Mouse (Mus musculus): ENCODE measurements around the gene Gm28539.
"Not testable (repeated sequence)": the region's sequence is repeated elsewhere in the genome, so short reads cannot be mapped to it uniquely, and the experiment has no call there.

Gene Gm28539

DNA sequence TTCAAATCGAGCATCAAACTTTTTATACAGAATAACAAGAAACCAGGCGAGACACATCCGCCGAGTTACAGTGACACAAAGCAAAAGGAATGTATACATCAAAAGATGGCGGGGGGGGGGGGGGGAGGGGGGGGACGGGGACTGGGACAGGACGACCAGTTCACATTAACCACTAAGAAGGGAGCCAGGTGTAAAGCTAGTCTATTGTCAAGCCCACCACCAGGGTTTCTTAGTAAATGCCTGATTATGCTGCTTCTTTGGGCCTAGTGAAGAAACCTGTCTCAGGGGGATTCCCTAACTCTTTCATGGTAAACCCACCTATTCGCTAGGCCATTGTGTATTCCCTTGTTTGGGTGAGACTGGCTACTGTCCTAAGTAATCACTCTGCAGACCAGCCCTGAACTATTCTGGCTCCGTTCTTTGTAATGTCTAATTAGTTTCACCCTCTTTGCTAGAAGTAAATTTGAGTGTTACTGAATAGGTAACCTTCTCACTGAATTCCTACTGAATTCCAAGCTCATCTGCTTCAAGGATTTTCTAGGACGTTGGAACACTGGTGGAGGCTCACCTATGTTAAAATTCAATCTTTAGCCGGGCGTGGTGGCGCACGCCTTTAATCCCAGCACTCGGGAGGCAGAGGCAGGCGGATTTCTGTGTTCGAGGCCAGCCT, 13.3 kb downstream of the Gm28539 start:
- not testable (repeated sequence) for DNase-seq (ENCODE audit: extremely low spot score, low spot score)

DNA sequence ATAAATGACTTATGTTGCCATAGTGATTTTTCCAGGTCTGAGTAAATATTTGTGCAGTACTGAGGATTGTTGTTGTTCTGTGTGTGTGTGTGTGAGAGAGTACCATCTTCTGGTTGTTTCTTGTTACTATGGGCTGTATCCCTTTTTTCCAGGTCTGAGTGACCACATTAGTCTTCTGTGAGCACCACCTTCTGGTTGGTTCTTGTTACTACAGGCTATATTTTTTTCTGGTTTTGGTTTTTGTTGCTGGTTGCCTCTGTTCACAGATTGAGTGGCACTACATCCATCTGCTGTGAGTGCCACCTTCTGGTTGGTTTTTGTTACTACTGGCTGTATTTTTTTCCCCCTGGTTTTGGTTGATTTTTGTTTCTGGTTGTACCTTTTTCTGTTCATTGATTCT, 22.2 kb downstream of the Gm28539 start:
- no peak for DNase-seq (ENCODE audit: extremely low spot score, low spot score)

DNA sequence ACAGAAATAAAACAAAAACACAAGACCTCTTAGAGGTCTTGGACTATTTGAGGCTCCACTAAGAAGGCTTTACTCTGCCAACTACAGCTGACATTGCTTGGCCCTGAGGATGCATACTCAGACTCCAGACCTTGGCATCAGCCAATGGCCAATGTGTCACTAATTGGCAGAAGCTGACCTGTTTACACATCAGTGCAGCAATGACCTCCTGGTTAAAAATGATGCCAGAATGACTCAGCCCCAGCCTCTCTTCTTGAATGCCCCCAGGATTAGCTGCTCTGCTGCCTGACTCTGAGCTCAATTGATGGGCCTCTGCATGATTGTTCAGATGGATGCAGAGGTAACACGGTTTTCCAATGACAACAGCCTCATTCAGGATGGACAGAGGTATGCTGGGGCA, 23.8 kb downstream of the Gm28539 start:
- no peak for DNase-seq (ENCODE audit: extremely low spot score, low spot score)

DNA sequence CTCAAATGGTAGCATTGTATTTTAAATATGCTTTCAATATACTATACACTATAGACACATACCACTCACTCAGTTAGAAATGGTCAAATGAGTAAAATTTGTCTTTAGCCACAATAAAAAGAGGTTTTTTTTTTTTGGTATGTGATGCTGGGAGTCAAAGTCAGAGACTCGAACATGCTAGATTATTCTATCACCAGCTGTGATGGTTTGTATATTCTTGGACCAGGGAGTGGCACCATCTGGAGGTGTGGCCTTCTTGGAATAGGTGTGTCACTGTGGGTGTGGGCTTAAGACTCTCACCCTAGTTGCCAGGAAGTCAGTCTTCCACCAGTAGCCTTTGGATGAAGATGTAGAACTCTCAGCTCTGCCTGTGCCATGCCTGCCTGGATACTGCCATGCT, 34.1 kb downstream of the Gm28539 start:
- DNase-seq (ENCODE audit: extremely low spot score, low spot score), result not testable (repeated sequence)

DNA sequence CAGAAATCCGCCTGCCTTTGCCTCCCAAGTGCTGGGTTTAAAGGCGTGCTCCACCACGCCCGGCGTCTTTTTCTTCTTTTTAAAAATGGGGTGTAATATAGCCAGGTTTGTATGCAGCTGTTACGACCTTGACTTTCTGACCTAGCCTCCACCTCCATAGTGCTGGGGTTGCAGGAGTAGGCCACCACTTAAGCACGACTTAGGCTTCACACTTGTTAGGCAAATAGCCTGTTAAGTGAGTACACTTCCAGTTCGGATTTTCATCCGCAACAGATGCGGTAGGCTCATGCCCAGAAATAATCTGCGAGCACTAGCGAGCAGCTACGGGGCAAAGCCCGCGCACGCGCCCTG, 39.7 kb downstream of the Gm28539 start:
- DNase-seq (ENCODE audit: extremely low spot score, low spot score), result no peak

DNA sequence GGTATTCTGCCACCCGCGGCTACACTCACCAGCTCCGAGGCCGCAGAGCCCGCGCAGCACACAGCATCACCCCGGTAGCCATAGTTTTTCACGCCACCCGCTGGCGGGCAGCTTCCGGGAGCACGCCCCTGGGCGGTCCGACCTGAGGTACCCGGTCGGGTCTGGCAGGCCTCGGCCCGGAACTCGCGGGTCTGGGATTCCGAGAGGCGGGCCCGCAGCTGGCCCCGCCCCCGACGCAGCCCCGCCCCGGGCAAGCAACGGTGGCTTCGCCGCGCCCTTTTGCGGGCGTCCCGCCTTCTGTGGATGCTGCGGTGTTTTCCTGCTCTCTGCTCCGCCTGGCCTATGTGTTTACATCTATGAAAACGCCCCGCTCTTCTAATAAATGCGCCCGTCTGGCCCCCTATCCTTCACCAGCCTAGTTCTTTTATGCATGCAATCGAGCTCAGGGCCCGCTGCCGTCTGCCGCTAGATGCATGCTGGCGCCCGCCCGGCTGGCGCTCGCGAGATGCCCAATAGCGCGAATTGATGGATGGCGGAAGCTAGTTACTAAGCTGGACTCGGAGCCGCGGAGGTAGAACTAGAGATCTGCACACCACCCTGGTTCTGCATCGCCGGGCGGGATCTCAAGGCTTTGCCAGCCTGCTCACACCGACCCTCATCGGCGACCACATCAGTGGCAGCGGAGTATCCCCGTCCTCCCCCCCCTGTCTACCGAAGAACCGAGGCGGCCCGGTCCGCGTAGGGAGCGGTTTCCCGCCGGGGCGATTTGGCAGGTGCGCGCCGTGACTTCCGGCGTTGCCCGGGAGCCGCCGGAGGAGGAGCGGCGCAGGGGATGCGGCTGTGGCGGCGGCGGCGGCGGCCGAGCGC, 40.3 kb downstream of the Gm28539 start, which contains the start of the genes Mrpl40 and Hira:
Gene Mrpl40 (minus strand): TSS at position 421 of the 867 bp plus-strand sequence.
Gene Hira (plus strand): TSS at position 596 of the 867 bp plus-strand sequence.
- DNase-seq (ENCODE audit: extremely low spot score, low spot score), result peak; percentile 95

DNA sequence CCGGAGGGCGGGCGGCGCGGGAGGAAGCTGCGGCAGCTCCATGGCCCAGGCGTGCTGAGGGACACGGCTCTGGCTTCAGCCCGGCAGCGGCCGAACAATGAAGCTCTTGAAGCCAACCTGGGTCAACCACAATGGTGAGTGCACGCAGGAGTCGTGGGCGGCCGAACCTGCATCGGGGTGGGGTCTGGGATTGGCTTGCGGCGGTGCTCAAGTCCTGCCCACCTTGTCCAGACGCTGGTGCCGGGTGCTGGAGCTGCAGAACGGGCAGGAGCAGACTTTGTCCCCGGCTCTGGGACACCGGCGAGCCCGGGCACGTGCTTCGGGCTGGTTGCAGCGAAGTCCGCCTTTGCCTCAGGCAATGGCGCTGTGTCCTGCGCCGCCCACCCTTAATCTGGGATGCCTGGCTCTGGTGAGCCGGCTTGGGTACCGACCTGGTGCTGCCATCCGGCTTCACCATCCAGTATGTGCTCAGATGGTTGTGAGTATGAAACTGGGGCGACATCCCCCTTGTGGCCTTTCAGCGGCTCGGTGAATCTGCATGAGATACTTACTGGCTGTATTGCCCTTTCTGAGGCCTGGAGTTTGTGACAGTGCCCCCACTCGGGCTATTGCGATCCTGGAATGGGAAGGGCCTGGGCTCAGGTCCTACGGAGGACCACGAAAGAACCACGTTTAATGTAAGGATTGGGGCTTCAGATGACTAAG, 41.2 kb downstream of the Gm28539 start:
- DNase-seq (ENCODE audit: extremely low spot score, low spot score), result peak; percentile 79

DNA sequence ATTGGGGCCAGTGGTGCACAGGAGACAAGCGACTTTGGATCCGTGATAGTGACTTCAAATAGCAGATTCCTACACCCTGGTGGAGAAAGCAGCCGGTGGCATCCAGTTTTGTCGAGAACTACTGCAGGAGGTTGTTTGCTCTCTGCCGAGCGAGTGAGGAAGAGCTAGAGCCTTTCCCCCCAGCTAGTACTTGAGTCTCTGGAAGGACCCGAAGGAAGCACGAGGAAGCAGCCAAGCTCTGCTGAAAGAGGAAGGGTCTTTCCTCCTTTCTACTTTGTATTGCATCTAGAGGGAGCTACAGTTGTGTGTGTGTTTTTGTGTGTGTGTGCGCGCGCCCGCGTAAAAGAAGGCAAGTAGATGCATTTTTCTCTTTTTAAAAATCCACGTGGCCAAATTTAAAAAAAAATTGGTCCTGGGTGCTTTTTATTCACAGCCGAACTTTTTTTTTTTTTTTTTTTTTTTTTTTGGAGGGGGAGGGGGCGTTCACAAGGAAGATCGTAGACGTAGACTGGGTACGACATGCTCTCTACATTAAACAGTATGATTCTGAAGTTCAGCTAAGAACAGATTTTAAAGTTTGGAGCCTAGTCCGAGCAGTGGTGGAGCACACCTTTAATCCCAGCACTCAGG, 41.8 kb downstream of the Gm28539 start:
- no peak for DNase-seq (ENCODE audit: extremely low spot score, low spot score)

DNA sequence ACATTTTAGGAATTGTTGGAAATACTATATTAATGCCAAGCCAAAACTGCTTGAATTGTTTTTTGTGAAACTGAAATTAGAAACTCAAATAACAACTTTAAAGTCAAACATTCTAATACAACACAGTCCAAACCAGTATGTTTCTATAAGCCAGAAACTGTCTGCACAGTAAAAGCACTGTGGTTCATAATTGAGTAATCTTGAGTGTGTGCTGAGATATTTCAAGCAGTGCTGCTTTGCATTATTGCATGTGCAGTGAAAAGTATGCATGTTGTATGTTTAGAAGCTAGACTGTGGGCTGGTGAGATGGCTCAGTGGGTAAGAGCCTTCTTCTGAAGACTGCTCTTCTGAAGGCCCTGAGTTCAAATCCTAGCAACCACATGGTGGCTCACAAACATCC, 47.7 kb downstream of the Gm28539 start:
- DNase-seq (ENCODE audit: extremely low spot score, low spot score), result no peak

DNA sequence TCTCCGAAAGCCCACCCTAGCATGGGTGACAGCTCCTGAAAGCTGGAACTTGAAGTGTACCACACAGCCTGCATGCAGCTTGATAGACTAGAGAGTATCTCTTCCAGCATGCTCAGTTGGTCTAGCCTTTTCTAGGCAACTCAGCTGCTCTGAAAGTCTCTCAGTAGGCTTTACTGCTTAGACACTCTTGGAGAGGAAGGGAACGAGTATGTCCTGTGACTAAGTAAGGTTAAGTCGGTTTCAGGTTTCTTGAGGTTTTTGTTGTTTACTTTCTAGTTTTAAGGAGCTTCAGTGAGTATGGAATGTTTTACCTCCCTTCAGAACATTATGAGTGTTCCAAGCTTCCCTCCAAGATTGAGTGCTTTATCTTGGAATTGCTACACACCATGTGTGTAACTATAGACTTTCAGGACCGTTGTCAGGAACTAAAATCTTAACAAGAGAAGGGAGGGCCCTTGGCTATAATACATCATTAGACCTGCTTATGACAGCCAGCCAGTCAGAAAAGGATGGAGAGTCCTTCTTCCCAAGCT, 57.5 kb downstream of the Gm28539 start:
- DNase-seq (ENCODE audit: extremely low spot score, low spot score), result no peak

DNA sequence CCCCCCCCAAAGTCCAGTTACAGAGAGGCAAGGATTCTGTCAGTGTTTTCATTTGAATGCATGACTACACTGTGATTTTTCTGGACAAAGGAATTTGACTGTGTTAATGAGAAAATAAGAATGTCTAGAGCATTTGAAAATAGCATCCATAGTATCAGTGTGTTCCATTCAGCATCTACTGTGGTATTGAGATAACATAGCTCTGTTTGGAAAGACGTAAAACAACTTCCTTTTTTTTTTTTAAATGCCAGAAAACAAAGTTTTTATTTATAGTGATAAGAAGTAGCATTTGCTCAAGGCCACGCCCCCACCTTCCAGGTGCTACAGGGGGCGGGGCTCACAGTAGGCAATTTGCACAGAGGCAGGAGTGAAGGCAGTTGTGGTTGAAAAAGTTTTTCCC, 58.9 kb downstream of the Gm28539 start:
- DNase-seq (ENCODE audit: extremely low spot score, low spot score), result no peak

DNA sequence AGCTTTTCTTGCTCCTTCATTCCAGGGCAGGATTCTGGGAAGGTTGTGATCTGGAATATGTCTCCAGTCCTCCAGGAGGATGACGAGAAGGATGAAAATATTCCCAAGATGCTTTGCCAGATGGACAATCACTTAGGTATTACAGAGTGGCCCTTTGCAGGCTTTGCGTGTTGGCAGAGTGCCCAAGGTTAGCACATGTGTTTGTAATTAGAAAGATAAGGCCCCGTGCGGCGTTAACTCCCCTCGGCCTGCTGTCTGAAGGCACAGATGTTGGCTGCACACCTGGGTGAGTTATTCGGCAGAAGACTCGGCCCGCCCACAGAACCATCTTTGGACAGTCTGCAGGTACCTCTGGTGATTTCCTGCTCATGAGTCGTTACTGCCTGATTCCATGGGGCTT, 60.0 kb downstream of the Gm28539 start:
- peak; percentile 20 for DNase-seq (ENCODE audit: extremely low spot score, low spot score)

DNA sequence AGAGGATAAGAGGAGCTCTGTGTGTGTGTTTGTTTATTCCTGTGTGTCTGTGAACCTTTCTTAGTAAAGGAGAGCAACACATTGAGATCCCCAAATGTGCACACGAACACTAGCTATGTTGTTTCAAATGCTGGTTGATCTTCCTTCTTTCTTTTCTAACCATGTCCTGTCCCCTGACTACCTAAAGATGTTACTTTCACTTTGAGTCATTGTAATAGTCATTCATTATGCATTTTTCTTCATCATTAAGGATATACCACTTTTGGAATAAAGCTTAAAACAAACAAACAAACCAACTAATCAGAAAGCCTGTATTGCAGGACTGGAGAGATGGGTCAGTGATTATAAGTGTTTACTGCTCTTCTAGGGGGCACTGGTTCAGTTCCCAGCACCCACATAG, 69.3 kb downstream of the Gm28539 start:
- no peak for DNase-seq (ENCODE audit: extremely low spot score, low spot score)

DNA sequence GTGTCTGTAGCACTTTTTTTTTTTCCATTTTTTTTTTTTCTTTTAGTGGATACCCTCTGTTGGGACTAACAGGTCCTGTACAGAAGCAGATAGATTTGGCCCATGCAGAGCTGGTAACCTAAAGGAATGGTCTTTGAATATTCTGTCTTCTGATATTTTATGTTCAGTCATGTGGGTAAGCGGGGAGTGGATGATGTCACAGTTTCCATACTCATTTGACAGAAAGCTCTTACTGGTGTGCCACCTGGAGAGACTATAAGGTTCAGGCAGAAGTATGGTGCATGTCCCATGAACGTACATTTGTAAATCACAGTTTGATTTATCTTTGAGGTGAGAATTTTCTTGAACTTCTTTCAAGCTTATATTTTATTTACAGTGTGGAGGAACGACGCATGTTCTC, 79.7 kb downstream of the Gm28539 start:
- no peak for DNase-seq (ENCODE audit: extremely low spot score, low spot score)

DNA sequence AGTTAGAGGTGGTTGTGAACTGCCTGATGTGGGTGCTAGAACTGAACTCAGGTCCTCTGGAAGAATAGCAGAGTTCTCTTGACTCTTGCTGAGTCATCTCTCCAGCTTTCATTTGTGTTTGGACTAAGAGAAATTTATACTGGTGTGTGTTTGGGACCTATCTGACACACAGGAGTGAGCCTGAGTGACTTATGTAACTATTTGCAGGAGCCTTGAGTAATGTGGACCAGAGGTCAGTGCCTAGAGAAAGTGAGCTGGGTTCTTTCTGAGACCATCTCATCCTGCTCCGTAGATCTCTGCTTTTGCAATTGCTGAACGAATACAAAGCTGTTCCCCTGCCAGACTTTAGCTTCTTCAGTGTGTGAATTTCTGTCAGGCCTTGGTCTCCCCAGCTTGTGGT, 85.4 kb downstream of the Gm28539 start:
- DNase-seq (ENCODE audit: extremely low spot score, low spot score), result no peak

DNA sequence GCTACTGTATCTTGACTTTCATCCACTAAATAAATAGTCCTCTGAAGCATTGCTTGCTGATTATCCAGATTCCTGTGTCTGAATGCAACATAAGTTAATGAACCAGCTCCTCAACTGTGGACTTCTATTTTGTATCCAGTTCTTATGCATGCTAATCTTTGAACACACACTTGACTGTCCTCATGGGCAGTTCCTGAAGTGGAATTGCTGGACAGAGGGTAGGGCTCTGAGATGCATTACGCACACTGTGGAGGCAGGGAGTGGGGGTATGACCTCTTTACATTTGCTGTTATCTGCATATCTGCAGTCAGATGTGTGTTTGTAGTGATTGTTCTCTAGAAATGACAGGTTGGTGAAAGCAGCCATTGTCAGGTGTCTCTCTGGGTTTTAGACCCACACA, 91.6 kb downstream of the Gm28539 start:
- DNase-seq (ENCODE audit: extremely low spot score, low spot score), result no peak

DNA sequence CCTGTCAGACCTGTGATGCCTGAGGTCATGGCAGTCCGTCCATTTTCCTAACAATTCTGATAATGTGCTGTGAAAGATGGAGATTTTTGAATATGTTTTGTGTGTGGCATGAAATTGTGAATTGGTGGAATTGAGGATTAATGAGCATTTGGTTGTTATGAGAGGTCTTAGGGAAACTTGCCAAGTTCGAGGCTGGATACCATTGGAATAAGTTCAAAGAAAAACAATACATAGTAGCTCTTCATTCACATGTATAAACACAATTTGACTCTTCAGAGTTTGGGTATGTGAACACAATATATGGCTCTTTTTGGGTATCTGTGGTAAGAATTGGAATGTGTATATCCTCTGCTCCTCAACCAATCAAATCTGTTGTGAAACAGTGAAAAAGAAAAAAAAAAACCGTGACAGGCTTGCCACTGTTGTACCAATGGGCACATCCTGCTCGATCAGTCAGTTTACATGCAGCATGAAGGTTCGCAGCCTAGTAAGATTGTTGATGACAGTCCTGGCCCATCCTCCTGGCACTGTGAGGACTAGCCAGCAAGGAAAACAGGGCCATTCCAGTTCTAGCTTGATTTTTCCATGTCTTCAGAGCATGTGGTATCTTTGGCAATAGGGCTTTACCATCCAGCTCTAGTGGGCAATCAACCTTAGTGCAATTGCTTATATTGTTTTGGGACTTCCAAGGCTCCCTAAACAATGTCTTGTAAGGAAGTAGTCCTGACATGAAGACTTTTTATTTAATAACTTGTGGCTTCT, 102.1 kb downstream of the Gm28539 start:
- DNase-seq (ENCODE audit: extremely low spot score, low spot score), result no peak

DNA sequence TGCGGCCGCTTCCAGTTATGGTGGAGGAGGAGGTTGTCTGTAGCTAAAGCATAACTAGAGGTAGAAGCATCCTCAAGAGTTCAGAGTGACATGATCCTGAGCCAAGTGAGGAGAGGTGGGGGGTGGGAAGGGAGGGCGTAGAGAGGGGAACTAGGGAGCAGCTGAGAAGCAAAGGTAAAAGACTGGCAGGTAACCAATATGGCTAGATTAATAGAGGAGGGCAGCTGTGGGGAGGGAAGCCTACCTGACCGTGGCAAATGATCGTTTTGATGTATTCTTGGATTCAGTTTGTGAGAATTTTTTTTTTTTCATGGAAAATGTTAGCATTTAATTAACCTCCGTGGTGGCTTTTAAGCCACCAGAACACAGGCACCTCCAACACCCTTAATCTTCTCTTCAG, 107.5 kb downstream of the Gm28539 start:
- DNase-seq (ENCODE audit: extremely low spot score, low spot score), result no peak

DNA sequence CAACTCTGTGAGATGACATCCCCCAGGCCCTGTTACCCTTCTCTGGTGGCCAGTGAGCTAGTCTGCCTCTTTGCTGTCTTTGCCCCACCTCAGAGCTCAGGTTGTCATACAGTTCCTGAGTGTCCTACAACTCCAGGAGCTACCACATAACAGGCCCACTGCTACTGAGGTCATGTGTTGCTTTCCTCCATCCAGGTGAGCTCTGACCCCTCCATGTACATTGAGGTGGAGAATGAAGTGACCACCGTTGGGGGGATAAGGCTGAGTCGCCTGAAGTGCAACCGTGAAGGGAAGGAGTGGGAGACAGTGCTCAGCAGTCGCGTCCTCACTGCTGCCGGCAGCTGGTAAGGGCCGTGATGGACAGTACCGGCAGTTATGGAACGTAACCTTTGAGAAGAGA, 112.6 kb downstream of the Gm28539 start:
- DNase-seq (ENCODE audit: extremely low spot score, low spot score), result no peak

DNA sequence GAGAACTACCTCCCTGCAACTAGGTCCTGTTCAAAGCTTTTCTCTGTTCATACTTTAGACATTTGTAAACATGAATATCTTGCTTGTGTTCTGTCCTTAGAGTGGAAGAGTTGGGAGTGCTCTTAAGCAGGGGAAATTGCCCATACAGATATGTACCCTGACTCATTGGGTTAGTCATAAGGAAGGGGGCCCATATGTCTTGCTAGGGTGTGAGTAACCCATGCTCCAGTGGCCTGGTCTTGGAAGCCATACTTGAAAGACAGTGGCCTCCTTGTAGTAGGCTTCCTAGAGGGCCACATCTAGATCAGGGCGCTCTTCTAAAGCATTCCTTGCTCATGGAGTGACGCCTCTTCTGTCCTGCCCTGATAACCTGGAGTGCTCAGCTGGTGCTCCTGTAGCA, 114.0 kb downstream of the Gm28539 start:
- no peak for DNase-seq (ENCODE audit: extremely low spot score, low spot score)

DNA sequence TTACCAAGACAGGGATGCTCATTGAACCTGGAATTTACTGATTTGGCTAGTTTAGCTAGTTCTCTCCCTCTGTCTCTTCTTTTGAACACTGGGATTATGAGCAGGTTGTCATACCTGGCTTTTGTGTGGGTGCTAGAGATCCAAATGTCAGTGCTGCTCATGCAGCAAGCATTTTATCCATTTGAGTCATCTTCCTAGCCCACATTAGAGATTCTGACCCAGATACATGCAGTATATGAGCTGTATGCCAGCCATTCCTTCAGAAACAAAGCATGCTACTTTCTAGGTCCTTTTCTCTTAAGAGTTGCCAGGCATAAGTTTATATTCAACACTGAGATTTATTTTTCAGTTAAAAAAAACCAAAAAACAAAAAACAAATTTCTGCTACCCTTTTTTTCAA, 116.4 kb downstream of the Gm28539 start:
- no peak for DNase-seq (ENCODE audit: extremely low spot score, low spot score)
